Mouse (Mus musculus) CD8-positive naive resting alpha-beta T cell, adult 2 months (primary cell): ENCODE data around the gene Rbfox1.

Source experiments
- DNase-seq, 2 experiments: peaks; one replicate each; pipeline ENCODE4 v3.0.0; 2022; ENCODE audit warnings: low read depth in 2 of 2, low spot score in 2 of 2

The Rbfox1 gene

DNA sequence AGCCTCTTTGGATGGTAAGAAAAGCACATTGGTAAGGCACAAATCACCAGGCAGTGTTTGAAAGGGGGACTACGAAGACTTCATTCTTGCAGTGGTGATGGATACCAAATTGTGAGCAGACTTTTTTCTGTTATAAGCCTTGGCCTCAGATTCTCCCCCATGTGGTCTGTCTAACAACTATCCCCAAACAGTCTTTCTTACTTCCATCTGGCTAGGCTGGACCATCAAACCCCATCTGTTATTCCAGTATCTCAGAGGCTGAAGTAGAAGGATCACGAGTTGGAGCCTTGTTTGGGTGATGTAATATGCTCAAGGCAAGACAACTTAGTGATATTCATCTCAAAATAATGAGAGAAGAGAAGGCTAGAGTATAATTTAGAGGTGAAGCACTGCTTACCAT lies 922.7 kb downstream of the Rbfox1 start:
- no peak for DNase-seq

DNA sequence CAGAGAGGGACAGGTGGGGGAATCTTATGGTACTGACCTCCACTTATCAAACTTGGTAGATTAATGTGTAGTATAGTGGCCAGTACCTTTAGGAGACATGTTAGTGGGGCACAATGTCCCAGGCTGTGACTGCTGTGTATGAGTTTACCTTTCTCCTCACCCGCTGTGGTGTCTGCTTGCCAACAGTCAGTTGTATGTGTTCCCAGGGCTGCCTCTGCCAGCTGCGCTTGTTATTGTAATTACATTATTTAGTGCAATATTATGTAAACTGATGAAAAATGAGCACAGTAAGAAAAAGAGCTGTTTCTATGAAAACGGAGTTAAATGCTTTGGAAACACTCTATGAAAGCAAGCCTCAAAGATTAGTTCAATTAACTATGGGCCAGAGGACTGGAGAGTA lies 928.7 kb downstream of the Rbfox1 start:
- no peak for DNase-seq

- no peak for DNase-seq
Observed at GRCm38 (mm10) chr16:6821741-6822140, 936.6 kb downstream of the Rbfox1 start.

DNA sequence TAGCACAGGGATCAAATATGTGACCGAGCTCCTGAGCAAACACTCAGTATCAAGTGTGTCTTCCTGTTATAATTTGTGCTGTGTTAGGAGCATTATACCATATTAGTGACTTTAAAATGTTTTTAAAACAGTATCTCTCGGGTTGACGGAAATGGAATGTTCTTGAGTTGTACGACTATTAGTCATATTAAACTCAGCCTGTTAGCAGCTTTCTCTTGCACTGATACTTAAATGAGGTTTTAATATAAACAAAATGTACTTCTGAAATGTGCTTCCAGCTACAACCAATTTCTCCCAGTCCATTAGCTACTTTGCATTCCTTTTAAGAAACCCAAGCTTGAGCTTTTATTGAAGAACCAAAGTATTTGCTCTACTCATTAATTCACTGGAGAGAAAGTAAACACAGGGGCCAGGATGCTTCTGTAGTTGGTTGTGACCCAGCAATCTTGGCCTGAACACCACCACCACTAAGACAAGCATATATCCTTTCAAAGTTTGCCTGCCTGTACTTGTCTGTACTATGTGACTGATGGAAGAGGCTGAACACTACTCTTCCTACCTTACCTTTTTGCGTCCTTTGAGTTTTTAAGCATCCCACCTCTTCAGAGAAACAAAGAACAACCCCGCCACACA lies 944.9 kb downstream of the Rbfox1 start:
- DNase-seq, result no peak

- DNase-seq, result no peak
Observed at GRCm38 (mm10) chr16:6833486-6833885, 948.3 kb downstream of the Rbfox1 start.

DNA sequence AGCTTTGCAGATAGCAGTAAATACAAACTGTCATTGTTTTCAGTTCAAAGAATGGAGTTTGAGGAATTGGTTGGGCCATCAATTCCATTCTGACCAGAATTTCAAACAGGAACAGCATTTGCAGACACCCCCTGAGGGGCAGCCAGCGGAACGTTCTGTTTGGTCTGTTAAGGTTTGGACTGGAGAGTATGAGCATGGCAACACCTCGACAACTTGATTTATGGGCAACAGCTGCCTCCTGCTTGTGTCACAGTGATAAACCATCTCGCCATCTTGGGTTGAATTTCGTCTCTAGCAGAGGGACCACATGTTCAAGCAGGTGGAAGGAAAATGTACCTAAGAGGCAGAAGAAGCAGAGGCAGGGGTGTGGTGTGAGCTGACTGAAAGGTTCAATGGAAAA lies 949.9 kb downstream of the Rbfox1 start:
- no peak for DNase-seq

DNA sequence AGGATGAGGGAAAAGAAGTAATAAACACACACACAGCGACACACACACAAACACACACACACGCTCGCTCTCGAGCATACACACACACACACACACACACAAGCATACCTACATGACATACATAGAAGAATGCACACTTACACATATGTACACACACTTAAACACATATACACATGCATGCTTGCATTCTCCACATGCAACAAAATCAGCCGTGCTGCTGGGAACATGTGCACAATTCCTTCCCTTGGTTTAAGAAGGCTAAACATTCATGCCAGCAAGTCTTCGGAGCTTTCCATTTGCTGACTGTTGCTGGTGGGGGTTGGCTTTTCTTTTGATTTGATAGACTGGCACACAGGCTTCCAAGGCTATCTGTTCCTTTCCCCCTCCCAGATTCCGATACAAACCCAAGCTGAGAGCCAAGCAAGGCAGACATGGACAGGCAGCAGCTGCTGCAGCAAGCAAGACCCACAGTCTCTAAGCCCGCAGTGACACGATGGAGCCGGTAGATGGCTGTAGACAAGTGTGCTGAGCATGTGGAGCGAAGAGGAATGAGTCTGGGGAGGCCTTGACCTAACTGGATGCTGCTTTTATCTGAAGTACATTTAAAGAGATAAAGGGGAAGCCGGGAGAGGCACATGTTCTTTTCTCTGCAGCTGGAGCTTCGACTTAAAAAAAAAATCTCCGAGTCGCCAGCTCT lies 954.3 kb downstream of the Rbfox1 start:
- DNase-seq, result no peak

GRCm38 (mm10) chr16:6840007-6840406 lies 954.9 kb downstream of the Rbfox1 start:
- no peak for DNase-seq

GRCm38 (mm10) chr16:6840461-6840860 lies 955.3 kb downstream of the Rbfox1 start:
- DNase-seq, result no peak

DNA sequence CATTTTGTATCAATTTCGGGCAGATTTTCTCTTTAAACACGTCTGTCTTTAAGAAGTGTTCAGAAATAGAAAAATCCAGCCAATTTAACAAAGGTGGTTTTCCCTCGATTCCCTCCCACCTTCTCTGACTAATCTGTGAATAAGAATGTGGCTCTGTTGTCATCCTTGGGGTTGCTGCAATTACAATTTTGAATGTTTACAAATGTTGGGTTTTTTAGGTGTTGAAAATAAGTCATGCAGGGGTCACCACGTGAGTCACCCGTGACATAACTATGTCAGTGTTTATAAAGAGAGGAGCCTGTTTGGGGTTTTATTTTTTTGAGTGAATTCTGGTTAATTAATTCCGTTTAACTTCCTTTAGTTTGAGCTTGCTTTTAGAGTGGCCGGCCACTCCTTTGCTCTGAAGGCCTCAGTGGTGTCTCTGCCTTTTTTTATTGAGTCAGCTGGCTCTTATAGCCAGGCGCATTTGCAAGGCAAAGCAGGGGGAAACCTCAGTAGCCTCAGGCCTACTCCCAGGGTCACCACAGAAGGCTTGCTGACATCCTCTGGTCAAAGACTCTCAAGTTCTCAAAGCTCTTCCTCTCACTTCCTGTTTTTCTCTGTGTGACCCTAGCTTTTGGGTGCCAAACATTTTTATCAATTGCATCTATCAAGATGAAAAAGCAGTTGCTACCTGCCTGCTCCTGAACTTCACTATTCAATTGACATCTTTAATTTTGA lies 957.1 kb downstream of the Rbfox1 start:
- DNase-seq, result no peak

- DNase-seq, result no peak
Observed at GRCm38 (mm10) chr16:6844659-6845058, 959.5 kb downstream of the Rbfox1 start.

GRCm38 (mm10) chr16:6851393-6851792 lies 966.2 kb downstream of the Rbfox1 start:
- DNase-seq, result no peak

- DNase-seq, result no peak
Observed at GRCm38 (mm10) chr16:6853796-6854195, 968.6 kb downstream of the Rbfox1 start.

DNA sequence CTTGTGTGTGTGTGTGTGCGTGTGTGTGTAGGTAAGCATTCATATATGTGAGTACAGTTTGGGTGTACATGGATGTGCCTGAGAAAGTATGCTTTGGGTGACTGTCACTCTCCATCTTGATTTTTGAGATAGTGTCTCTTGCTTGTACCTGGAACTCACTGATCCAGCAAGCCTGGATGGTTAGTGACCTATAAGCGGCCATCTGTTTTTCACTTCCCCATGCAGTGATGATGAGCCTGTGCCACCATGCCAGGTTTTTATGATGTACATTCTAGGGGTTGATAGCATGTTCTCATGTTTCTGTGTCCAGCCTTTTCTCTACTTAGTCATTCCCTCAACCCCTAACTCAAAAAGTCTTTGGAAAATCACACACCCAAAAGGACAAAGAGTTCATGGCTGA lies 976.5 kb downstream of the Rbfox1 start:
- DNase-seq, result no peak

DNA sequence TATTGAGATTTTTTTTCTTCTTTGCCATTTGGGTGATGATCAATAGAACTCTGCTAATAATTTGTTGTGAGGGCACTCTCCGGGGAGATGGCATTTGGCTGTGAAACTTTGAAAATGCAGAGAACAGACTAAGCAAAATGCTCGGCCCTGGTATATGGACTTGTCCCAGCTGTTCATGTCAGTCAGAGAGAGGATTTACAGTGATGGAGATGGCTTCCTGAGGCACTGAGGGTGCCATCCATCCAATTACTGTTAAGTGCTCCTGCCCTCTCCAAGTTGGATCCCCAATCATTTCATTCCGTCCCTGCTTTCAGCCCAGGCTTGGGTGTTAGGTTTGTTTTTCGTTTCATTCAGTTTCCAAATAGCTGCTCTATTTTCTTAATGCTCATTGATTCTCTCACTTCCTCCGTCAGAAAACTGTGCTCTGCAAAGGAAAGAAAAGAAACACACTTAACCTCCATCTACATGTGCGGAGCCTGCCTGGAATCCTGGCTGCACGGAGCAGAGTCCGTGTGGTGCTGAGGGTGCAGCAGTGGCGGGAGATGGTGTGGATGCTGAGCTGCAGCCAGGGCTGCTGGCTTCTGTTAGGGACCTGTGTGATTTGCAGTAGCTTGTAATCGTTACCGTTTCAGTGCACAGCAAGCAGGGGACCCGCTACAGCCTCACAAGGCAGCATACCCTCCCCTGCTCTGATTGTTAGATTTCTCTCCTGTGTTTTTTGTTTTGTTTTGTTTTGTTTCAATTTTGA lies 997.7 kb downstream of the Rbfox1 start:
- DNase-seq, result no peak

- DNase-seq, result no peak
Observed at GRCm38 (mm10) chr16:6883798-6884197, 998.6 kb downstream of the Rbfox1 start.

GRCm38 (mm10) chr16:6885617-6886016 lies 1000.5 kb downstream of the Rbfox1 start:
- no peak for DNase-seq

DNA sequence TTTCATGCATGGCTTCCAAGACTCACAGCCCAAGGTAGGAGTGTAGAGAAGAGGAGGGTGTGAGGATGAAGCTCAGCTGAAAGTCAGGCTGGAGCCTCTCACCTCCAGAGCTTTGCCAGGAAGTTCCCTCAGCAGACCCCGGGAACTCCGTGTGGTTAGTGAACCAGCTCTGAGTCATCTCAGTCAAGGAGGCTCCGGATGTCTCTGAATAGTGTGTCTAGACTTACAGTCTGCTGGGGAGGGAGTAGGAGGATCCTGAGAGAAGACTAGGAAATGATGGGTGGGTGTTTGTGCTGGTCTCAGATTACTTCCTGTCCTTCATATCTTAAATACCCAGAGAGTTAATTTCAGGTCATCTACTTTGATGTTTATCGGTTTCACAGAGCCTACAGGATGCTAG lies 1004.1 kb downstream of the Rbfox1 start:
- no peak for DNase-seq

- no peak for DNase-seq
Observed at GRCm38 (mm10) chr16:6897734-6898133, 1012.6 kb downstream of the Rbfox1 start.

- DNase-seq, result no peak
Observed at GRCm38 (mm10) chr16:6900006-6900405, 1014.9 kb downstream of the Rbfox1 start.

- no peak for DNase-seq
Observed at GRCm38 (mm10) chr16:6904984-6905383, 1019.8 kb downstream of the Rbfox1 start.

- DNase-seq, result no peak
Observed at GRCm38 (mm10) chr16:6906001-6906400, 1020.8 kb downstream of the Rbfox1 start.
